Mouse (Mus musculus): ENCODE measurements around the gene Kcna2. TPM values are rescaled to one million over a fixed set of nuclear protein-coding genes. Genes with fewer than 3 reads are reported as not detected.

The Kcna2 gene
- total and polyA plus RNA-seq, 3 experiments, result not detected

GRCm38 (mm10) chr3:107073863-107074262 lies 27.1 kb upstream of the Kcna2 start (continued):
- TF ChIP-seq MAFK (IDR thresholded peaks at IDR 0.05; ENCODE audit: insufficient replicate concordance, low read length), result no peak
- no peak for TF ChIP-seq NRF1 (IDR thresholded peaks at IDR 0.05; ENCODE audit: low read depth, low read length)
- TF ChIP-seq ZMIZ1 (IDR thresholded peaks at IDR 0.05; ENCODE audit: low read depth, low read length), result no peak
- TF ChIP-seq USF1 (IDR thresholded peaks at IDR 0.05; ENCODE audit: low read depth, low read length), result no peak
- no peak for TF ChIP-seq JUND (conservative IDR thresholded peaks at IDR 0.05; ENCODE audit: low read depth, low read length)
- TF ChIP-seq SMC3 (IDR thresholded peaks at IDR 0.05; ENCODE audit: low read depth, low read length), result peak; percentile 85
- TF ChIP-seq MAX (IDR thresholded peaks at IDR 0.05; ENCODE audit: low read length), result no peak
- no peak for TF ChIP-seq MXI1 (IDR thresholded peaks at IDR 0.05; ENCODE audit: low read depth, low read length)
- TF ChIP-seq TBP (conservative IDR thresholded peaks at IDR 0.05; ENCODE audit: low read depth, low read length), result no peak
- TF ChIP-seq ZC3H11A (IDR thresholded peaks at IDR 0.05; ENCODE audit: low read depth, low read length), result 0 out of 2 replicates have a peak, but pooled peaks have one; percentile 6
- no peak for TF ChIP-seq ETS1 (conservative IDR thresholded peaks at IDR 0.05; ENCODE audit: low read depth, low read length)
- TF ChIP-seq ZKSCAN1 (IDR thresholded peaks at IDR 0.05; ENCODE audit: borderline replicate concordance, low read depth, low read length), result no peak
- no peak for TF ChIP-seq TCF12 (IDR thresholded peaks at IDR 0.05; ENCODE audit: low read depth, low read length)
- no peak for TF ChIP-seq HCFC1 (IDR thresholded peaks at IDR 0.05; ENCODE audit: low read depth, low read length)
- TF ChIP-seq CTCF (conservative IDR thresholded peaks at IDR 0.05 in 1 of 2, IDR thresholded peaks at IDR 0.05 in 1 of 2; ENCODE audit: low read depth in 2 of 2, low read length in 2 of 2), result peak in 1 of 2 experiments; percentile 85; a peak in 2 of 4 replicates
- no peak for TF ChIP-seq SIN3A (IDR thresholded peaks at IDR 0.05; ENCODE audit: low read length)
- no peak for TF ChIP-seq E2F4 (IDR thresholded peaks at IDR 0.05; ENCODE audit: insufficient replicate concordance, low read depth, low read length)
- TF ChIP-seq MEF2A (IDR thresholded peaks at IDR 0.05; ENCODE audit: borderline replicate concordance, low read depth, low read length), result no peak

GRCm38 (mm10) chr3:107075705-107076104 lies 25.2 kb upstream of the Kcna2 start:
- Histone ChIP-seq H3K4me1 (ENCODE audit: control insufficient read depth in 1 of 2, insufficient read depth in 2 of 2) (peaks cover 32 to 52% of the 10 kb centered on the region in 2 experiments), H3K4me2 (ENCODE audit: insufficient read depth, low read depth, poor library complexity, severe bottlenecking) (peak overlapping the region; percentile 81), H3K27ac (ENCODE audit: insufficient read depth, low read depth) (peak overlapping the region; percentile 94), H3K79me2 (replicated peaks; ENCODE audit: control insufficient read depth, extremely low read depth, insufficient read depth, poor library complexity, severe bottlenecking) (no peaks in the 10 kb centered on the region), H3K9me3 (replicated peaks; ENCODE audit: low read length) (no peaks in the 10 kb centered on the region), H3K9ac (ENCODE audit: insufficient read depth, low read depth) (no peak overlapping the region), H3K36me3 (replicated peaks in 1 of 2; ENCODE audit: control insufficient read depth in 1 of 2, insufficient read depth in 1 of 2, low read length in 1 of 2) (no peaks in the 10 kb centered on the region), H3K4me3 (replicated peaks in 1 of 3; ENCODE audit: low read depth in 2 of 3, low read length in 2 of 3, poor library complexity in 1 of 3) (peak overlapping the region in 1 of 3 experiments; percentile 35), H3K27me3 (replicated peaks) (no peaks in the 10 kb centered on the region)
- in situ Hi-C loops (cut with MboI; ENCODE audit: low pct_ligation_motif_present, low pct_unique_long_range_greater_than_20kb, low sequenced_read_pairs), result no loop called here
- dilution Hi-C loops (cut with MboI; ENCODE audit: extremely low pct_ligation_motif_present, extremely low pct_unique_long_range_greater_than_20kb, low sequenced_read_pairs), result no loop called here
- DNase-seq (ENCODE audit: extremely low read depth), result no peak
- TF ChIP-seq ETS1 (conservative IDR thresholded peaks at IDR 0.05; ENCODE audit: low read depth, low read length) (0 out of 2 replicates have a peak, but pooled peaks have one; percentile 12), TBP (conservative IDR thresholded peaks at IDR 0.05; ENCODE audit: low read depth, low read length) (0 out of 2 replicates have a peak, but pooled peaks have one; percentile 31), EP300 (IDR thresholded peaks at IDR 0.05; ENCODE audit: low read length) (peak; percentile 66), RCOR1 (conservative IDR thresholded peaks at IDR 0.05; ENCODE audit: low read depth, low read length) (peak; percentile 34; the same call in 1 of the 2 replicates), PAX5 (IDR thresholded peaks at IDR 0.05; ENCODE audit: low read length) (no peak)

All from CH12.LX (cell line).